Mouse (Mus musculus) midbrain, embryonic 14.5 days (tissue): ENCODE data around the gene Zfp319. TPM values are rescaled to one million over a fixed set of nuclear protein-coding genes. Genes with fewer than 3 reads are reported as not detected.

Source experiments
- ATAC-seq: fragments of 200-750 bp; cut with Nextera tagmentation; 2 replicates; pipeline ENCODE4 v1.8.0; 2017; ENCODE audit warnings: moderate number of reproducible peaks, moderate library complexity; ENCODE audit not compliant: low FRiP score, low TSS enrichment
- DNase-seq: peaks from one replicate; pipeline ENCODE4 v3.0.0-alpha.2; 2015
- H3K27ac ChIP-seq: fragments of 300-500 bp; sonication (generic); replicated peaks from 2 replicates; pipeline ENCODE4 v1.5.1; 2014; ENCODE audit warnings: mild to moderate bottlenecking, low read depth, low read length, moderate library complexity
- H3K27me3 ChIP-seq: fragments of 300-500 bp; sonication (generic); 2 replicates; pipeline ENCODE4 v1.6.1; 2014; ENCODE audit warnings: low read length, control low read depth, mixed read lengths; ENCODE audit not compliant: control insufficient read depth, insufficient read depth
- H3K36me3 ChIP-seq: fragments of 300-500 bp; sonication (generic); 2 replicates; pipeline ENCODE4 v1.6.1; 2014; ENCODE audit warnings: low read length, control low read depth; ENCODE audit not compliant: control insufficient read depth, insufficient read depth
- H3K4me1 ChIP-seq: fragments of 300-500 bp; sonication (generic); 2 replicates; pipeline ENCODE4 v1.6.1; 2014; ENCODE audit warnings: mild to moderate bottlenecking, antibody characterized with exemption, low read length, control low read depth; ENCODE audit not compliant: control insufficient read depth, insufficient read depth
- H3K4me2 ChIP-seq: fragments of 300-500 bp; sonication (generic); 2 replicates; pipeline ENCODE4 v1.6.1; 2014; ENCODE audit warnings: mild to moderate bottlenecking, low read length, moderate library complexity
- H3K4me3 ChIP-seq: fragments of 300-500 bp; sonication (generic); replicated peaks from 2 replicates; pipeline ENCODE4 v1.5.1; 2014; ENCODE audit warnings: low read depth, low read length
- H3K9ac ChIP-seq: fragments of 300-500 bp; sonication (generic); replicated peaks from 2 replicates; pipeline ENCODE4 v1.6.1; 2014; ENCODE audit warnings: mild to moderate bottlenecking, low read length, moderate library complexity
- H3K9me3 ChIP-seq: fragments of 300-500 bp; sonication (generic); 2 replicates; pipeline ENCODE4 v1.6.1; 2016; ENCODE audit warnings: low read length, control low read depth, mixed read lengths; ENCODE audit not compliant: control insufficient read depth
- WGBS: fragments of 180-500 bp; shearing (Covaris S2); extraction: QIAGEN DNeasy Blood & Tissue Kit; methylation state at CpG from one replicate; pipeline ENCODE4 v1.1.7; 2014; 5-methylcytosine and 5-hydroxymethylcytosine counted together
- polyA plus RNA-seq: library from polyadenylated mRNA; unstranded; fragments of >200 nt; fragmentation: Nextera tagmentation; extraction: Ambion mirVana; gene quantifications from 2 replicates; pipeline ENCODE4 v1.2.1, GENCODE M21; 2014

Gene Zfp319
- polyA plus RNA-seq, 1 experiment from 2014 or later: 17.9 TPM

DNA sequence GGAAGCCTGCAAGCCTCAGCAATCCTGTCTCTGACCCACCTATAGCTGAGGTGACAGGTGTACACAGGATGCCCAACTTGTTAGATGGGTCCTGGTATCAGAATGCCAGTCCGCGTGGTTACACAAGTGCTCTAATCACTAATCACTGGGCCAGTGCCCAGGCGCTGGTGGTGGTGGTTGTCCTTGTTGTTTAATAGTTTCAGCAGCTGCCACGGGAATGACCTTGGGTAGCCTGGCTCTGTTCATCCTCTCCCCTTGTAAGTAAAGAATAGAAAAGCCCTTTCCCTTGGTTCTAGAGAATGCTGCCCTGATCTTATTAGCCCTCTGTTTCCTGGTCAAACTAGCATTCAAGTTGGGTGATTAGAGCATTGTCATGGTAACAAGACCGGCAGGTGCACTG, 10.0 kb upstream of the Zfp319 start:
- peaks cover 48% of the 10 kb centered on the region for H3K36me3 ChIP-seq

DNA sequence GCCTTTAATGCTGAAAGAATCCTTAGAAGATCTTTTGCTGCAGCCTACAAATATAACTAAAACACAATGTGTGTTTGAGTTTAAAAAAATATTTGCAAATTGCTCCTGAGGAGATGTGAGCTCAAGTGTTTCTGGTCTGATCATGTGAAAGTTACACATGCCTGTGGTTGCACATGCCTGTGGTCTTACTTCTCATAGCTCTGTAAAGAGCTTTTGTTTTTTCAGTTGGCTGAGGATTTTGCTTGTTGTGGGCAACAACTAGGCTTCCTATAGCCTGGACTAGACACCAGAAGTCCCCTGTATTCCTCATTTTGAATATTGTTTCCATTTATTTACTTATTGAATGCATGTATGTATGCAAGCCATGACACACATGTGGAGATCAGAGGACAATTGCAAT, 4.6 kb upstream of the Zfp319 start:
- ATAC-seq: no peak
- Histone ChIP-seq H3K4me2 (no peak overlapping the region), H3K4me3 (no peak overlapping the region), H3K9ac (no peak overlapping the region), H3K36me3 (peaks cover 27% of the 10 kb centered on the region), H3K4me1 (peaks cover 7% of the 10 kb centered on the region; the same call in 1 of the 2 replicates), H3K27me3 (no peaks in the 10 kb centered on the region), H3K9me3 (no peaks in the 10 kb centered on the region), H3K27ac (no peak overlapping the region)
- DNase-seq: no peak

More for the DNA sequence above, 10.0 kb upstream of the Zfp319 start:
- no peak overlapping the region for H3K4me3 ChIP-seq
- DNase-seq (no peak), ATAC-seq (no peak)
- no peaks in the 10 kb centered on the region for H3K27me3 ChIP-seq
- H3K9me3 ChIP-seq: no peaks in the 10 kb centered on the region
- H3K9ac ChIP-seq: no peak overlapping the region
- no peak overlapping the region for H3K4me2 ChIP-seq
- WGBS: 69% methylated on average over 5 of the region's 5 CpGs
- no peaks in the 10 kb centered on the region for H3K4me1 ChIP-seq
- no peak overlapping the region for H3K27ac ChIP-seq

DNA sequence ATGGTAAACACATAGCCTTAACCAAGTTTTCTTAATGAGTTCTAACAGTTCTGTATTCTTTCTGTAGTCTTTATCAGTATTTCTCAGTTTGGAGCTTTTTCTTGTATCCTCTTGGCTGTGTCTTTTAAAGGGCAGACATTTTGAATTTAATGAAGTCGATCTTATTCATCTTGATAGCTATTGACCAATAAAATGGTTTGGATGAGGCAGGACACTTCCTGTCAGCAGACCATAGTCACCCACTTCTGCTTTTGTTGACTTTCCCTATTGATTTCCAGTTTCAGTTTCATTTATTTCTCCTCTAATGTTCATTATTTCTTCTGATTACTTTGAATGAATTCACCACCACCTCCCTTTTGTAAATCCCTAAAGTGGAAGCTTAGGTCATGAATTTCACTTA, 4.0 kb upstream of the Zfp319 start:
- Histone ChIP-seq H3K4me2 (no peak overlapping the region), H3K9ac (no peak overlapping the region), H3K9me3 (no peaks in the 10 kb centered on the region), H3K27me3 (no peaks in the 10 kb centered on the region), H3K36me3 (peaks cover 20% of the 10 kb centered on the region), H3K27ac (no peak overlapping the region), H3K4me3 (no peak overlapping the region), H3K4me1 (peaks cover 9% of the 10 kb centered on the region)
- 91% methylated on average over 1 of the region's 1 CpGs for whole genome bisulfite sequencing
- ATAC-seq: no peak
- DNase-seq: no peak

DNA sequence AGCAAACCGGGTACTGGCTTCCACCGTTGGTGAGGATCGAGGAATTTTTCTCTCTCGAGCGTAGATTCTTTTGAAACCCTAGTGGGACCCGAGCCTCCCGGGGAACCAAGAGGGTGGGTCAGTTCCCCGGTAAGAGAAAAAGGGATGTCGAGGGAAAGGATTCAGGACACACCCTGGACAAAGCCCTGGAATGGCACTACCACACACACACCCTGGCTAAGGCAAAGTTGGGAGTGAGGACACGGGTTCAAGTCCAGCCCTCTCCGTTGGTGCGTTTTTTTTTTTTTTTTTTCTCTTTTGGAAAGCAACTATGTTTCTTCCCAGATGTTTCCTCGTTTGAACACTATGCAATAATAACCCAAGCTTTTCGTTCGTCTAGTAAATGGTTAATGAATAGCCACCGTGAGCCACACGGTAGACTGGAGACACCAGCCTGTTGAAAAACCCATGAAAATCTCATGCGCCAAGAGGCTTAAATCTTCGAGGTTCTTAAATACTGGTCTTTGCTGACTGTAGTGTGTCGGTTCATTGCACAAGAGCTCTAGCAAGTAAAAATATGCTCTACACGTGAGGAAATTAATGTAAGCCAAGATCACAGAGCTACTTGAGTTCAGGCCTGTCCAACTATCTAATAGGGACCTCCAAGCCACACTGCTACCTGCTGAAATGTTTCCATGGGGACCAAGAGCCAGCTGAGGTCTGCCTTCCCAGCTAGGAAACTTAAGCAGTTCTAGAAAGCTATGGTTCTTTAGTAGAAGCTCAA, 868 bp upstream of the Zfp319 start:
- Histone ChIP-seq H3K4me3 (peak overlapping the region; percentile 88), H3K27me3 (no peaks in the 10 kb centered on the region), H3K4me2 (peak overlapping the region; percentile 89), H3K9ac (peak overlapping the region; percentile 96), H3K4me1 (peaks cover 21% of the 10 kb centered on the region), H3K36me3 (peaks cover 28% of the 10 kb centered on the region), H3K9me3 (no peaks in the 10 kb centered on the region), H3K27ac (peak overlapping the region; percentile 93)
- WGBS: 27% methylated on average over 21 of the region's 21 CpGs
- DNase-seq: no peak
- peak; percentile 5; the same call in 1 of the 2 replicates for ATAC-seq

DNA sequence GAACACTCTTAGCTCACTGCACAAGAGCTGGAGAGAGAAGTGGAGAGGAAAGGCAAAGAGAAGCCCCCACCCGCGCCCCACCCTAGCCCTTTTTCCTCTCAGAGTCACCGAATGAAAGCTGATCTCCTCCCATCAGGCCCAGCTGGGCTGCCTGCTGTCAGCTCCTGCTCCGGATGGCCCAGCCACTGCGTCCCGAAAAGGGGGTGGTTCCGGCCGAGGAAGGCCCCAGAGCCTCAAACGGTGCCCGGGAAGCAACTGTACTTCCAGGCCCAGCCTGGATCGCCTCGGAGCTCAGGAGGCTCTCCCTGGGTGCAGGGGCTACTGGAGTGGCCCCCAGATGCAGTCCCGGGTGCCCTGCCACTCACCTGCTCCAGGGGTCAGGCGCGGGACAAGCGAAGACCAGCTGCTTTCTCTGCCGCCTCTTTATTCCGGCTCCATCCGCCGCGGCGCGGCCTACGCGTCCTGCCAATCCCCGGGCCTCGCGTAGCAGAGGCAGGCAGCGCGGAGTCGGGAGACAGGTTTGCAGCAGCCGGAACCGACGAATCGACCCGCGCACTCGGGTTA, 512 bp downstream of the Zfp319 start:
- Histone ChIP-seq H3K27me3 (no peaks in the 10 kb centered on the region), H3K4me1 (peaks cover 21% of the 10 kb centered on the region), H3K27ac (peak overlapping the region; percentile 93), H3K9ac (peak overlapping the region; percentile 96), H3K36me3 (peaks cover 39% of the 10 kb centered on the region), H3K9me3 (no peaks in the 10 kb centered on the region), H3K4me3 (peak overlapping the region; percentile 88), H3K4me2 (peak overlapping the region; percentile 89)
- ATAC-seq (peak; percentile 49), DNase-seq (no peak)
- WGBS: under 1% methylated on average over 38 of the region's 38 CpGs

DNA sequence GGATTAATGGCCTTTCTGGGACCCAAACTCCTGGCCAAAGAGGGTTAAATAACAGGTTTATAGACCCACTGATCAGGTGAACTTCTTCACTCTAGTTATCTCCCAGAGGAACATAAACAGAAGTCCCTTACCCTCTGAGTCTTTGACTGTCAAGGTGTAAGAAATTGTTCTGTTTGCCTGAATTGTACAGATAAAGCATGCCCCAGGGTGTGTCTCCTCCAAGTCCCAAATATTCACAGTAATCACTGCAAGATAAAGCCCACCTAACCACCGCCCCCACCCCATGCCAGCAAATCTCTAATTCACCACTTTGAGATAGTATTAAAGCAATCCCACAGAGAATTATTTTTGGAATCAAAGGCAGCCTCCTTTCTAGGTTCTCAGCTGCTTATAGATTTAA, 1.4 kb downstream of the Zfp319 start:
- ATAC-seq: no peak
- H3K36me3 ChIP-seq: peaks cover 47% of the 10 kb centered on the region
- H3K27ac ChIP-seq: no peak overlapping the region

DNA sequence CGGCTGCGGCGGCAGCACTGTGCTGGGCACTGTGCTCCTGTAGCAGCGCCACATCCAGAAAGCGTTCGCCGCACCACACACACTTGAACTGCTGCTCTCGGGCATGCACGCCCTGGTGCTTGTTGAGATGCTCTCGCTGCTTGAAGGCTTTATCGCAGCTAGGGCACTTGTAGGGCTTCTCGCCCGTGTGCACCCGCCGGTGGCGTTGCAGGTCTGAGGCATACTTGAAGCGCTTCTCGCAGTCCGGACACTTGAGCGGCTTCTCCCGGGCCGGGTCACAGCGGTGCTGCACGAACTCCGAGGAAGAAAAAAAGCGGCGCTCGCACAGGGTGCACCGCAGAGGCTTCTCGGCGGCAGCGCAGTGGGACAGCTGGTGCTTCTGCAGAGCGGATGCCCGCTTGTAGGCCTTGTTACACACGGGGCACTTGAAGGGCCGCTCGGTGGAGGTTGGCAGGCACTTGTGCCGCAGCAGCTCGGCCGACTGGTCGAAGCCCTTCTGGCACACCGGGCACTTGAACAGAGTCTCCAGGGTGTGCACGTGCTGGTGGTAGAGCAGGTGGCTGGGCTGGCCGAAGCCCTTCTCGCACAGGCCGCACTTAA, 3.8 kb downstream of the Zfp319 start:
- ATAC-seq (no peak), DNase-seq (no peak)
- WGBS: 91% methylated on average over 46 of the region's 46 CpGs
- H3K27ac ChIP-seq: no peak overlapping the region
- no peaks in the 10 kb centered on the region for H3K9me3 ChIP-seq
- H3K4me1 ChIP-seq: peaks cover 20% of the 10 kb centered on the region
- no peak overlapping the region for H3K4me2 ChIP-seq
- H3K9ac ChIP-seq: no peak overlapping the region
- H3K27me3 ChIP-seq: no peaks in the 10 kb centered on the region
- H3K36me3 ChIP-seq: peaks cover 62% of the 10 kb centered on the region
- no peak overlapping the region for H3K4me3 ChIP-seq

More for the DNA sequence above, 1.4 kb downstream of the Zfp319 start:
- peaks cover 21% of the 10 kb centered on the region for H3K4me1 ChIP-seq
- no peaks in the 10 kb centered on the region for H3K9me3 ChIP-seq
- H3K27me3 ChIP-seq: no peaks in the 10 kb centered on the region
- DNase-seq: no peak
- WGBS: 74% methylated on average over 1 of the region's 1 CpGs
- peak overlapping the region; percentile 88 for H3K4me3 ChIP-seq
- peak overlapping the region; percentile 96 for H3K9ac ChIP-seq
- peak overlapping the region; percentile 89 for H3K4me2 ChIP-seq

DNA sequence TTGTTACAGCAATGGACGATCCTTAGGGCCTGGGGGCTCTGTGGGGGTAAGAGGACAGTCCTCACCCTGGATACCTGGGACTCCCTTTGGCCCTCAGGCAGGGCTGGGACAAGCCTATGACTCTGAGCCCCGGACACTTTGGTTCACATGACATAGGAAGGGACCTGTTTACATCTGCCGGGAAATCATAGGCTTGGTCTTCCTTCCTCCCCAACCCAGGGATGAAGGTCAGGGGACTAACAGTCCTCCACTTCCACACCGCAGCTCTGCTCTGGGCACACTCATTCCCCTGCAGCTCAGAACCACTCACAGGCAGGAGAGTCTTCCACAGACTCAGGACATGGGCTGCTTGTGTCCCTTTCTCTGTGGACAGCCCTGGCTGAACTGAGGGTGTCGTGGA, 4.9 kb downstream of the Zfp319 start:
- Histone ChIP-seq H3K4me1 (peaks cover 13% of the 10 kb centered on the region), H3K27me3 (no peaks in the 10 kb centered on the region), H3K4me2 (no peak overlapping the region), H3K9ac (no peak overlapping the region), H3K27ac (no peak overlapping the region), H3K9me3 (no peaks in the 10 kb centered on the region), H3K36me3 (peaks cover 62% of the 10 kb centered on the region), H3K4me3 (no peak overlapping the region)
- DNase-seq (no peak), ATAC-seq (no peak)
- 93% methylated on average over 5 of the region's 5 CpGs for WGBS
